Mouse (Mus musculus) hindbrain, embryonic 15.5 days (tissue): ENCODE measurements around the gene Slitrk1. TPM values are rescaled to one million over a fixed set of nuclear protein-coding genes. Genes with fewer than 3 reads are reported as not detected.
A peak's percentile ranks its signal among the peaks of the same experiment; 100 is the strongest.

Experiments
- ATAC-seq: fragments of 200-750 bp; cut with Nextera tagmentation; 2 replicates; pipeline ENCODE4 v1.8.0; 2017; ENCODE audit warnings: low read depth, moderate number of reproducible peaks, moderate TSS enrichment; ENCODE audit not compliant: low FRiP score
- H3K27ac ChIP-seq: fragments of 300-500 bp; sonication (generic); replicated peaks from 2 replicates; pipeline ENCODE4 v1.5.1; 2015; ENCODE audit warnings: mild to moderate bottlenecking, inconsistent platforms
- H3K27me3 ChIP-seq: fragments of 300-500 bp; sonication (generic); 2 replicates; pipeline ENCODE4 v1.6.1; 2015; ENCODE audit warnings: control low read depth, inconsistent platforms
- H3K36me3 ChIP-seq: fragments of 300-500 bp; sonication (generic); 2 replicates; pipeline ENCODE4 v1.6.1; 2015; ENCODE audit warnings: control low read depth, inconsistent platforms
- H3K4me1 ChIP-seq: fragments of 300-500 bp; sonication (generic); replicated peaks from 2 replicates; pipeline ENCODE4 v1.6.1; 2015; ENCODE audit warnings: control low read depth, inconsistent platforms
- H3K4me2 ChIP-seq: fragments of 300-500 bp; sonication (generic); 2 replicates; pipeline ENCODE4 v1.6.1; 2015; ENCODE audit warnings: moderate library complexity, mild to moderate bottlenecking, inconsistent platforms
- H3K4me3 ChIP-seq: fragments of 300-500 bp; sonication (generic); 2 replicates; pipeline ENCODE4 v1.5.1; 2015; ENCODE audit warnings: mild to moderate bottlenecking, inconsistent platforms
- H3K9ac ChIP-seq: fragments of 300-500 bp; sonication (generic); 2 replicates; pipeline ENCODE4 v1.6.1; 2015; ENCODE audit warnings: inconsistent platforms
- H3K9me3 ChIP-seq: fragments of 300-500 bp; sonication (generic); 2 replicates; pipeline ENCODE4 v1.6.1; 2016; ENCODE audit warnings: control low read depth, inconsistent platforms
- WGBS: fragments of 180-500 bp; shearing (Covaris S2); methylation state at CpG from one replicate; pipeline ENCODE4 v1.1.7; 2015; 5-methylcytosine and 5-hydroxymethylcytosine counted together
- polyA plus RNA-seq: library from polyadenylated mRNA; unstranded; fragments of >200 nt; fragmentation: Nextera tagmentation; extraction: Ambion mirVana; gene quantifications from 2 replicates; pipeline ENCODE4 v1.2.1, GENCODE M21; 2015

The Slitrk1 gene
- 29.8 and 31.4 TPM in 2 replicates for polyA plus RNA-seq

DNA sequence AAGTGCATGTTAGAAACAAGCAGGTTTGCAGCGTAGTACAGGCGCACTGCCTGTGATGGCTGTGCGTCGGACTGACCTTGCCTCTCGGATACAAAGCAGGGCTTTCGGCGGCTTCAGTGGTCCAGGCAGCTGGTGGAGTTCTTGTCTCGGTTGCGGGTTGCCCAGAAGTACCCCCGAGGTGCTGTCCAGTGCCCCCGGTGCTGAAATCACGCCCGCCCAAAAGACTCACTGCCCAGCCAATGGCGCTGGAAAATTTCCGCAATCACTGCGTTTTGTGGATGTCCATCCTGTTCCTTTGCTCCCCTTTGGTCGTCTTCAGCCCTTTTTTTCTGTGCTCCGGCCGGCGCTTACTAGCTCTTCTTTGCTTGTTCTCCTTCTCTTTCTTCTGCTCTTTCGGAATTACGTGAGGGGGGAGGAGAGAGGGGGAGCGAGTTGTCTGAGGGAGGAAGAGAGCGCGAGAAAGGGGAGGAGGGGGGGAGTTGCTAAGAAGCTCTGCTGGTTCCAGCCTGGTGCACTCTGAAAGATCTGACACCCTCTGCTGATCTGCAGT is at the start of gene Slitrk1:
Slitrk1 (minus strand) TSS at position 445 of the 550 bp plus-strand sequence.
- Histone ChIP-seq H3K9ac (peak within 1 kb of the TSS; percentile 62), H3K27me3 (no peaks in the 10 kb centered on the region), H3K4me1 (peaks cover 27% of the 10 kb centered on the region), H3K9me3 (no peaks in the 10 kb centered on the region), H3K27ac (peak within 1 kb of the TSS; percentile 87), H3K4me3 (peak within 1 kb of the TSS; percentile 51), H3K4me2 (peak within 1 kb of the TSS; percentile 86), H3K36me3 (no peaks in the 10 kb centered on the region)
- peak; percentile 89 for ATAC-seq
- under 1% methylated on average over 25 of the region's 25 CpGs for WGBS

DNA sequence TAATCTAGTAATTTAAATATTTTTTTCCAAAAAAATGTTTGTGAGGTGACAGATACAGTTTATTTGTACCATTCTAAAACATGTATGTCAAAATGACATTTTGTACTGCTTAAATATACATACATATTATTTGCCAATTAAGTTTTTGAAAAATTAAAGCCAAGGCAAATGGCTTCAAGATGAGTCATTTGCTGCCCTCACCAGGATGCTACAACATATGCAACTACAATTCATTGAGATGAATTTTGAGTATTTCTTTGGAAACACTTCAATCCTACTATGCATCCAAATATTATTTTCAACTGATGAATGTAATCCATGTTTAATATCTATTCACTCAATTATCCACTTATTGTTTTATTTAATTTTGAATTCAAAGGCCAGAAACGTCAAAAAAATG is 21.8 kb upstream of the Slitrk1 start:
- 76% methylated on average over 1 of the region's 1 CpGs for WGBS
- Histone ChIP-seq H3K9ac (no peak overlapping the region), H3K4me2 (no peak overlapping the region), H3K4me1 (no peaks in the 10 kb centered on the region), H3K9me3 (no peaks in the 10 kb centered on the region), H3K27me3 (no peaks in the 10 kb centered on the region), H3K36me3 (no peaks in the 10 kb centered on the region), H3K4me3 (no peak overlapping the region), H3K27ac (no peak overlapping the region)
- ATAC-seq = no peak

DNA sequence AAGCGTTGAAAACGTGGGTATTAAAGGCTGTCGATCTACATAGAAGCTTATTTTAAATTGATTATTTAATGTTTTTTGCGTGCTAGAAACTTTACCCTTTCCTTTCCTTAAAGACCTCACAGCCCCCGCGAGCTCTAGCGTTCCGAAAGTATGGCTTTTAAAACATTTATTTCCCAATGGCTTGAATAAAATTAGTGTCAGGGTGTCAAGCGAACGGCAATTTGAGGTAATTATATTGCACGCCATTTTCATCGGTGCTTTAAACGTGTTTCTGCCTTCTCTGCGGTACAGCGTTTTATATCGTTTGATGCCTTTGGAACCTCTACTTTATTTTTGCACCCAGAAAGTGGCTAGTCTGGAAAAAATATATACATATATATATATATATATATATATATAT is 378 bp upstream of the Slitrk1 start:
- Histone ChIP-seq H3K4me3 (peak overlapping the region; percentile 51), H3K36me3 (no peaks in the 10 kb centered on the region), H3K9me3 (no peaks in the 10 kb centered on the region), H3K9ac (peak overlapping the region; percentile 62), H3K27ac (peak overlapping the region; percentile 87), H3K4me2 (peak overlapping the region; percentile 86), H3K4me1 (peaks cover 21% of the 10 kb centered on the region), H3K27me3 (no peaks in the 10 kb centered on the region)
- WGBS = 6% methylated on average over 16 of the region's 16 CpGs
- no peak for ATAC-seq

GRCm38 (mm10) chr14:108912876-108913490 is 975 bp downstream of the Slitrk1 start:
- WGBS = 1% methylated on average over 21 of the region's 21 CpGs
- H3K4me3 ChIP-seq = peak overlapping the region; percentile 51
- H3K4me2 ChIP-seq = peak overlapping the region; percentile 86
- no peaks in the 10 kb centered on the region for H3K36me3 ChIP-seq
- ATAC-seq = no peak
- H3K4me1 ChIP-seq = peaks cover 27% of the 10 kb centered on the region
- peak overlapping the region; percentile 87 for H3K27ac ChIP-seq
- no peaks in the 10 kb centered on the region for H3K27me3 ChIP-seq
- H3K9ac ChIP-seq = peak overlapping the region; percentile 62
- no peaks in the 10 kb centered on the region for H3K9me3 ChIP-seq

DNA sequence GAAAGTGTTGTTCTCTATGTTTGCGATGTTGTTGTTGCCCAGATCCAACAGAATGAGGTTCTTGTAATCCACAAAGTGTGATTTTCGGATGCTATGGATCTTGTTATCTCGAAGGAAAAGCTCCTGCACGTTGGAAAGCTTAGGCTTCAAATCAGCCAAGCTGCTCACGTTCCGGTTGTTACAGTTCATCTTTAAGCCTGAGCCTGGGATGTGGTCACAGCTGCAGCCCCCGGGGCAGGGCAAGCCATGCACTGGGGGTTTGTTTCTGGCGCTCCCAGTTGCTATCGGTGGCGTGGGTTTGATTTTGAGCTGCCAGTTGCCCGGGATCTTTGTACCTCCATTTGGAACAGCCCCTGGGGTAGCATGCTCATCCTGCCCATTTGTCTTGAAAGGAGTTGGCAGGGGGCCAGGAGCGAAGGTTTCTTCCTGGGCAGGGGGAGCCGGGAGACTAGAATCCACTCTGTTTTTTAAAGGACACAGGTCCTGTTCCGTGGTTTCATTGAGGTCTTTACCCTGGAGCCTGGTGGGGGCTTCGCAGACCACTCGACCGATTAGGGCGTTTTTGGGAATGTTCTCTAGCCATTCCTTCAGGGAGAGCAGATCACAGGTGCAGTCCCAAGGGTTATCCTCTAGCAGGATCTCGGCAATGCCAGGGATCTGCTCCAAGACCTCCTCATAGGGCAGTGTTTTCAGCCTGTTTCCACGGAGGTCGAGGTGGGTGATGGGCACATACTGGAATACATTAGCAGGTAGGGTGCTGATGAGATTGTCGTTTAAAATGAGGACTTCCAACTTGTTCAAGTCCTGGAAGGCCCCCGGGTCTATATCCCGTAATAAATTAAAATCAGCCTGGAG is 1.7 kb downstream of the Slitrk1 start:
- H3K4me3 ChIP-seq = peak overlapping the region; percentile 51
- WGBS = 2% methylated on average over 24 of the region's 24 CpGs
- H3K9me3 ChIP-seq = no peaks in the 10 kb centered on the region
- peak overlapping the region; percentile 87 for H3K27ac ChIP-seq
- H3K9ac ChIP-seq = peak overlapping the region; percentile 62
- no peaks in the 10 kb centered on the region for H3K36me3 ChIP-seq
- peaks cover 27% of the 10 kb centered on the region for H3K4me1 ChIP-seq
- H3K4me2 ChIP-seq = peak overlapping the region; percentile 86
- H3K27me3 ChIP-seq = no peaks in the 10 kb centered on the region
- peak; percentile 59 for ATAC-seq

GRCm38 (mm10) chr14:108911138-108911841 is 2.7 kb downstream of the Slitrk1 start:
- Histone ChIP-seq H3K9me3 (no peaks in the 10 kb centered on the region), H3K9ac (peak overlapping the region; percentile 62), H3K27me3 (no peaks in the 10 kb centered on the region), H3K27ac (peak overlapping the region; percentile 87), H3K4me3 (peak overlapping the region; percentile 51), H3K4me2 (peak overlapping the region; percentile 86), H3K36me3 (no peaks in the 10 kb centered on the region), H3K4me1 (peaks cover 27% of the 10 kb centered on the region)
- ATAC-seq = peak; percentile 10; the same call in 1 of the 2 replicates
- under 1% methylated on average over 24 of the region's 24 CpGs for WGBS

- Histone ChIP-seq H3K9ac (peak overlapping the region; percentile 62), H3K27ac (peak overlapping the region; percentile 87), H3K36me3 (no peaks in the 10 kb centered on the region), H3K4me2 (peak overlapping the region; percentile 86), H3K9me3 (no peaks in the 10 kb centered on the region), H3K4me1 (peaks cover 27% of the 10 kb centered on the region), H3K4me3 (peak overlapping the region; percentile 51), H3K27me3 (no peaks in the 10 kb centered on the region)
- WGBS = 3% methylated on average over 19 of the region's 19 CpGs
- no peak for ATAC-seq
Observed at GRCm38 (mm10) chr14:108910449-108911137, 3.4 kb downstream of the Slitrk1 start.

- Histone ChIP-seq H3K36me3 (no peaks in the 10 kb centered on the region), H3K9me3 (no peaks in the 10 kb centered on the region), H3K4me2 (peak overlapping the region; percentile 86), H3K27me3 (no peaks in the 10 kb centered on the region), H3K4me3 (peak overlapping the region; percentile 51), H3K9ac (peak overlapping the region; percentile 29), H3K4me1 (peaks cover 27% of the 10 kb centered on the region), H3K27ac (peak overlapping the region; percentile 51)
- no peak for ATAC-seq
- WGBS = 10% methylated on average over 6 of the region's 6 CpGs
Observed at GRCm38 (mm10) chr14:108909336-108909953, 4.5 kb downstream of the Slitrk1 start.

- H3K27me3 ChIP-seq = no peaks in the 10 kb centered on the region
- WGBS = 77% methylated on average over 7 of the region's 7 CpGs
Observed at GRCm38 (mm10) chr14:108898601-108899000, 15.4 kb downstream of the Slitrk1 start.

DNA sequence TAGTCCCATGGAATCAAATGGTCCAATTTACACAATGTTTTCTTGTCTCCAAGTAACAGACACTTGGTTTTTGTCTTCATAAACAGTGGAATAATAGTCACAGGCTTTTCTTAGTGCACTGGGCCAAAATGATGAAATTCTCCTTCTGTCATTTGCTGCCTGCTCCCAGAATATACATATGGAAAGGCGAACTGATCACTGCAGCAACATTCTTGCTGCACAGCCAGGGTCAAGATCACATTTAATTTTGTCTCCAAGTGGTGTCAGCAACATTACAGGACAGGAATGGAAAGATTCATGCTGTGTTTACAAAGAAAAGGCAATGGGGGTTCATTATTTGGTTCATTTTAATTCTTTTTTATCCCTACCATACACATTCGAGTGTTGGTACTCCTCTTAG is 18.5 kb downstream of the Slitrk1 start:
- Histone ChIP-seq H3K27ac (no peak overlapping the region), H3K4me1 (no peaks in the 10 kb centered on the region), H3K36me3 (no peaks in the 10 kb centered on the region), H3K4me2 (no peak overlapping the region), H3K9me3 (no peaks in the 10 kb centered on the region), H3K27me3 (no peaks in the 10 kb centered on the region), H3K9ac (no peak overlapping the region), H3K4me3 (no peak overlapping the region)
- no peak for ATAC-seq
- WGBS = 40% methylated on average over 2 of the region's 2 CpGs

More at GRCm38 (mm10) chr14:108898601-108899000, 15.4 kb downstream of the Slitrk1 start:
- Histone ChIP-seq H3K36me3 (no peaks in the 10 kb centered on the region), H3K4me1 (no peaks in the 10 kb centered on the region), H3K4me2 (no peak overlapping the region), H3K9ac (no peak overlapping the region), H3K4me3 (no peak overlapping the region), H3K27ac (no peak overlapping the region), H3K9me3 (no peaks in the 10 kb centered on the region)
- ATAC-seq = no peak

- H3K27me3 ChIP-seq = no peaks in the 10 kb centered on the region
- no peak overlapping the region for H3K4me3 ChIP-seq
- H3K36me3 ChIP-seq = no peaks in the 10 kb centered on the region
- no peak overlapping the region for H3K27ac ChIP-seq
- no peaks in the 10 kb centered on the region for H3K9me3 ChIP-seq
- no peak overlapping the region for H3K9ac ChIP-seq
- no peak for ATAC-seq
- no peaks in the 10 kb centered on the region for H3K4me1 ChIP-seq
- H3K4me2 ChIP-seq = no peak overlapping the region
Observed at GRCm38 (mm10) chr14:108867816-108868215, 46.1 kb downstream of the Slitrk1 start.
